Mouse (Mus musculus): Measurements from ENCODE around the gene Qsox1.

DNA sequence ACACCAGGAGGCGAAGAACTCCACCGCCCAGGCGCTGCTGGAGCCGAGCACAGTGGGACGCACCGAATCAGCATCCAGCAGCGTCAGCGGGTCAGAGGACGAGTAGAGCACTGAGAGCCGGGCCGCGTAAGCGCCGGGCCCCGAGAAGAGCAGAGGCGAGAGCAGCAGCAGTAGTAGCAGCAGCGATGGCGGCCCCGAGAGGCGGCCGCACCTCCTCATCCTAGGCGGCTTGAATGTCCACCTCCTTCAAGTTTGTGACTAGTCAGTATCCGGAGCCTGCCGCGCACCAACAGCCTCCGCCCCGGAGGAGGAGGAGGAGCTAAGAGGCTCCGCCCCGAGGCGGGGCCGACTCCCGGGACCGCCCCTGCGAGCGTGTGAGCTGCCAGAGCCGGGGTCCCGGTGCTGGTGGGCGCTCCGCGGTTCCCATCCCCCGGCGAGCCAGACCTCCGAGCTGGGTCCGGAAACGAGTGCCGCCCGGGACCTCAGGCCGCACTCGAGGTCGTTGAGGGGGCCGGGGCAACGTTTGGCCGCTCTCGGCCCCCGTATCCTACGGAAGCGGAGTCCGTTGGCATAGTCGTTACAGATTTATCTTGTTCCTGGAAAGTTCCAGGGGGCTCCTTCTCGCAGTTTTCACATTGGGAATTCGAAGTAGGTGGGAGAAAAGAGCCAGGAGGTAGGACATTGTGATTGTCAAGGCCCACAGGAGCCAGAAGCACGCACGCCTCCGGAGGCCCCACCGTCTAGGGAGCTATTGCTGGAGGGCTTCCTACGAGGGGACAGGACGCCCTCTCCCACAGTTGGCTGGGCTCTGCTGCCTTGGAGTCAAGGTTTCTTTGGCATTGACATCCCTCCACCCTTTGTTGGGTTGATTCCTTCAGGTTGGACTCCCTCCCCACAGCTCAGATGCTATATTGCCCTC lies at the start of gene Qsox1:
- no peak for TF ChIP-seq CTCF (IDR thresholded peaks at IDR 0.05; ENCODE audit: control insufficient read depth, insufficient read depth, insufficient read length)
- TF ChIP-seq MYOG (IDR thresholded peaks at IDR 0.05; ENCODE audit: control insufficient read depth, extremely low read depth, insufficient read length), result no peak
